8 mouse cellular contexts compared by ENCODE assay signal in the genomic region with DNA sequence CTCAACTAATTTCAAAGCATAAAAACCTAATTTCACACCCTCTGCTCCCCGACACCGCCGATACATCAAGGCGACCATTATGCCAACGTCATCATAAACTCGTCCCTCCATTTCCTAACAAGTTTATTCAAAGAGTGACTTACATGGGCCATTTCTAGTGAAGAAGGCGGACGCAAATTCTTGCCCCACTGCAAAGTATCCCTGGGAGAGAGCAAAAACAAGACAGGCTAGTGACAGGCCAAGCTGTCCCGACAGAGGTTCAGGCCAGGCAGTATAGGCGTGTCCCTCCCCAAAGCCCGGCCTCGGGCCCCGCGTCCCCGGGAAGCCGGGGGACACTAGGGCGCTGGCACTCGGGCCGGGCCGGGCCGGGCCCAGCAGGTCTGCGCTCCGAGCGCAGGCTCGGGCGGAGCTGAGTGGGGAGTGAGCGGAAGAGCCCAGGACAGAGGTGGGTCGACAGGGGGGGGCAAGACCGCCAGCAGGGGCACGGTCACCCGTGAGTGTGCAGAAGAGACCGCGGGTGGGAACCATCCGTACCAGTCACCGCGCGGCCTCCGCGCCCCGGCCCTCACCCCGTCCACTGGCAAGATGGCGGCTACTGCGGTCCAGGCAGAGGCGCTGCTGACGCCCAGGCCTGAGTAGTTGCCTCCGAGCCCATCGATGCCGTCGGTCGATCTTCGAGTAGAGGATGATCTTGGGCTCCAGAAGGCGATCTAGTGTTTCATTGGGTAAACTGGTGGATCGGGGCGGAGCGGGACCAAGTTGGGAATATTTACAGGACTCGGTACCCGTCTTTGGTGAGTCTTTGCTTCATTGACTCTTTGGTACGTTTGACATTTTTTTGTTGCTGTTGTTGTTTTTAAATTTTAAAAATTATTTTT. TPM values are rescaled to one million over a fixed set of nuclear protein-coding genes. Genes with fewer than 3 reads are reported as not detected.
DNase-seq lines count a peak whose midpoint lies in the region; ATAC-seq and TF ChIP-seq lines count a peak whose summit lies in the region.

A gene (minus strand): TSS at position 693 of the 878 bp plus-strand sequence.

- peak within 1 kb of the TSS; percentile 99 for H3K27ac ChIP-seq in heart, embryonic 10.5 days
- peak within 1 kb of the TSS; percentile 90 for H3K27ac ChIP-seq in kidney, embryonic 15.5 days
- peak within 1 kb of the TSS; percentile 88 for H3K27ac ChIP-seq in liver, embryonic 11.5 days (ENCODE audit: low read depth, low read length)
- peak within 1 kb of the TSS; percentile 89 for H3K27ac ChIP-seq in stomach, embryonic 14.5 days (ENCODE audit: low read length)

- under 1% methylated on average over 58 of the region's 58 CpGs for WGBS in heart, embryonic 10.5 days
- WGBS in kidney, embryonic 15.5 days: under 1% methylated on average over 58 of the region's 58 CpGs
- WGBS in liver, embryonic 11.5 days: under 1% methylated on average over 58 of the region's 58 CpGs
- under 1% methylated on average over 58 of the region's 58 CpGs for WGBS in stomach, embryonic 14.5 days

- H3K4me2 ChIP-seq in kidney, embryonic 15.5 days: peak within 1 kb of the TSS; percentile 75
- H3K4me2 ChIP-seq in liver, embryonic 11.5 days: peak within 1 kb of the TSS; percentile 86
- H3K4me2 ChIP-seq in stomach, embryonic 14.5 days (replicated peaks; ENCODE audit: low read depth, low read length): peak within 1 kb of the TSS; percentile 74

- H3K79me3 ChIP-seq in C2C12 (ENCODE audit: low read depth): peaks cover 41% of the 10 kb centered on the region

- DNase-seq in brain, adult 2 months (ENCODE audit: low read depth, low spot score): peak; percentile 99
- DNase-seq in heart, embryonic 10.5 days (ENCODE audit: low spot score): peak; percentile 98
- peak; percentile 91 for DNase-seq in liver, embryonic 11.5 days (ENCODE audit: low spot score)
- peak; percentile 92 for DNase-seq in naive thymus-derived CD4-positive, alpha-beta T cell, adult 2 months (ENCODE audit: low read depth)

- H3K4me1 ChIP-seq in heart, embryonic 10.5 days: peaks cover 17% of the 10 kb centered on the region
- H3K4me1 ChIP-seq in kidney, embryonic 15.5 days: peaks cover 18% of the 10 kb centered on the region
- peaks cover 15% of the 10 kb centered on the region for H3K4me1 ChIP-seq in liver, embryonic 11.5 days (replicated peaks; ENCODE audit: control insufficient read depth, insufficient read depth, low read length)
- peaks cover 16% of the 10 kb centered on the region for H3K4me1 ChIP-seq in stomach, embryonic 14.5 days (ENCODE audit: control insufficient read depth, insufficient read depth, low read length)

- H3ac ChIP-seq in C2C12 (ENCODE audit: control insufficient read depth, insufficient read length, low read depth): peak within 1 kb of the TSS; percentile 70

- ATAC-seq in erythroblast, adult 5-6 weeks (replicated peaks; ENCODE audit: low FRiP score, poor library complexity, severe bottlenecking): peak; percentile 95
- ATAC-seq in kidney, embryonic 15.5 days (replicated peaks; ENCODE audit: low FRiP score): peak; percentile 96
- ATAC-seq in liver, embryonic 11.5 days (replicated peaks; ENCODE audit: low FRiP score): peak; percentile 95
- ATAC-seq in stomach, embryonic 14.5 days (ENCODE audit: insufficient number of reproducible peaks, insufficient read depth, low FRiP score, low read depth): peak; percentile 93

- H3K9me3 ChIP-seq in heart, embryonic 10.5 days: no peaks in the 10 kb centered on the region
- H3K9me3 ChIP-seq in kidney, embryonic 15.5 days (replicated peaks): no peaks in the 10 kb centered on the region
- no peaks in the 10 kb centered on the region for H3K9me3 ChIP-seq in liver, embryonic 11.5 days (ENCODE audit: control insufficient read depth, low read length)
- H3K9me3 ChIP-seq in stomach, embryonic 14.5 days (ENCODE audit: control insufficient read depth, low read depth, low read length): no peaks in the 10 kb centered on the region

- H3K36me3 ChIP-seq in C2C12 (ENCODE audit: control insufficient read depth, insufficient read depth): peaks cover 20% of the 10 kb centered on the region
- H3K36me3 ChIP-seq in heart, embryonic 10.5 days: 0 out of 2 replicates have a peak, but pooled peaks cover 2% of the 10 kb centered on the region
- peaks cover 4% of the 10 kb centered on the region for H3K36me3 ChIP-seq in kidney, embryonic 15.5 days
- peaks cover under 1% of the 10 kb centered on the region; the same call in 1 of the 2 replicates for H3K36me3 ChIP-seq in liver, embryonic 11.5 days (ENCODE audit: control insufficient read depth, insufficient read depth, low read length)
- peaks cover 7% of the 10 kb centered on the region for H3K36me3 ChIP-seq in stomach, embryonic 14.5 days (ENCODE audit: control insufficient read depth, insufficient read depth, low read length)

- TF ChIP-seq CTCF in C2C12 (IDR thresholded peaks at IDR 0.05; ENCODE audit: control insufficient read depth, insufficient read depth, insufficient read length): no peak

- no peaks in the 10 kb centered on the region for H3K27me3 ChIP-seq in C2C12 (ENCODE audit: control insufficient read depth, insufficient read depth, insufficient read length)
- H3K27me3 ChIP-seq in heart, embryonic 10.5 days (ENCODE audit: insufficient read depth, poor library complexity, severe bottlenecking): no peaks in the 10 kb centered on the region
- H3K27me3 ChIP-seq in kidney, embryonic 15.5 days: no peaks in the 10 kb centered on the region
- H3K27me3 ChIP-seq in liver, embryonic 11.5 days (replicated peaks; ENCODE audit: control insufficient read depth, insufficient read depth, low read length): no peaks in the 10 kb centered on the region
- no peaks in the 10 kb centered on the region for H3K27me3 ChIP-seq in stomach, embryonic 14.5 days (ENCODE audit: control insufficient read depth, insufficient read depth, low read length)

- peaks cover 48% of the 10 kb centered on the region for H3K79me2 ChIP-seq in C2C12 (ENCODE audit: control insufficient read depth, insufficient read depth)

- peak within 1 kb of the TSS; percentile 83 for H3K9ac ChIP-seq in kidney, embryonic 15.5 days
- H3K9ac ChIP-seq in liver, embryonic 11.5 days (ENCODE audit: low read depth, low read length): peak within 1 kb of the TSS; percentile 86
- H3K9ac ChIP-seq in stomach, embryonic 14.5 days (replicated peaks; ENCODE audit: low read depth, low read length): peak within 1 kb of the TSS; percentile 87

- peak within 1 kb of the TSS; percentile 79 for H3K4me3 ChIP-seq in C2C12 (ENCODE audit: insufficient read depth, poor library complexity, severe bottlenecking)
- H3K4me3 ChIP-seq in heart, embryonic 10.5 days: peak within 1 kb of the TSS; percentile 92
- peak within 1 kb of the TSS; percentile 67 for H3K4me3 ChIP-seq in kidney, embryonic 15.5 days (replicated peaks)
- H3K4me3 ChIP-seq in liver, embryonic 11.5 days (ENCODE audit: low read depth, low read length): peak within 1 kb of the TSS; percentile 84
- H3K4me3 ChIP-seq in stomach, embryonic 14.5 days (ENCODE audit: low read depth, low read length): peak within 1 kb of the TSS; percentile 90

TF ChIP-seq in C2C12, 6 proteins besides CTCF, POLR2A, EP300 and RAD21:
- TF ChIP-seq FOSL1 (IDR thresholded peaks at IDR 0.05; ENCODE audit: insufficient read depth, low read length, poor library complexity, severe bottlenecking): no peak
- no peak for TF ChIP-seq CEBPB (IDR thresholded peaks at IDR 0.05; ENCODE audit: low read depth)
- TF ChIP-seq USF1 (IDR thresholded peaks at IDR 0.05; ENCODE audit: low read depth): no peak
- peak; percentile 82 for TF ChIP-seq MAX (IDR thresholded peaks at IDR 0.05)

RNA-seq across cellular contexts. Expression of the gene that starts here (rescaled TPM):
- 98.7 TPM for polyA plus RNA-seq in C2C12 (2012; fragmentation: generic; extraction: Trizol)
- 50.0 and 59.4 TPM in 2 replicates for total RNA-seq in erythroblast, adult 5-6 weeks (2015; ENCODE audit: low replicate concordance)
- total RNA-seq in erythroblast, adult 5-6 weeks (2017; ENCODE audit: low replicate concordance): 35.4 and 44.4 TPM in 2 replicates
- polyA plus RNA-seq in heart, embryonic 10.5 days (2016; fragmentation: Nextera tagmentation; extraction: Ambion mirVana): 144 and 165 TPM in 2 replicates
- 154 and 159 TPM in 2 replicates for polyA plus RNA-seq in kidney, embryonic 15.5 days (2015; fragmentation: Nextera tagmentation; extraction: Ambion mirVana)
- polyA plus RNA-seq in liver, embryonic 11.5 days (2014; fragmentation: Nextera tagmentation; extraction: Ambion mirVana): 136 and 139 TPM in 2 replicates
- 157 and 165 TPM in 2 replicates for polyA plus RNA-seq in stomach, embryonic 14.5 days (2014; fragmentation: Nextera tagmentation; extraction: Ambion mirVana)

Comparison
In these comparisons a context has a peak if more than half of its experiments do, and no peak if none do; other contexts are left out.
1. Peak in every context shown above with its lines: DNase-seq, ATAC-seq, H3K4me3 ChIP-seq and H3K27ac ChIP-seq.